Mouse (Mus musculus) heart, postnatal 0 days (tissue): ENCODE measurements around the gene Akap12. TPM values are rescaled to one million over a fixed set of nuclear protein-coding genes. Genes with fewer than 3 reads are reported as not detected.

Experiments used
- ATAC-seq: fragments of 200-750 bp; cut with Nextera tagmentation; 2 replicates; pipeline ENCODE4 v1.8.0; 2017; ENCODE audit warnings: low read depth, moderate number of reproducible peaks, moderate library complexity; ENCODE audit not compliant: insufficient read depth
- DNase-seq: peaks from one replicate; pipeline ENCODE4 v3.0.0-alpha.2; 2016; ENCODE audit warnings: low spot score
- H3K27ac ChIP-seq: fragments of 300-500 bp; sonication (generic); 2 replicates; pipeline ENCODE4 v1.5.1; 2014; ENCODE audit warnings: low read depth, mild to moderate bottlenecking
- H3K27me3 ChIP-seq: fragments of 300-500 bp; sonication (generic); 2 replicates; pipeline ENCODE4 v1.6.1; 2014; ENCODE audit warnings: low read length, mixed read lengths; ENCODE audit not compliant: control insufficient read depth, insufficient read depth
- H3K36me3 ChIP-seq: fragments of 300-500 bp; sonication (generic); replicated peaks from 2 replicates; pipeline ENCODE4 v1.6.1; 2014; ENCODE audit warnings: low read length, mixed read lengths; ENCODE audit not compliant: control insufficient read depth, insufficient read depth
- H3K4me1 ChIP-seq: fragments of 300-500 bp; sonication (generic); 2 replicates; pipeline ENCODE4 v1.6.1; 2014; ENCODE audit warnings: antibody characterized with exemption; ENCODE audit not compliant: control insufficient read depth, insufficient read depth
- H3K4me2 ChIP-seq: fragments of 300-500 bp; sonication (generic); 2 replicates; pipeline ENCODE4 v1.6.1; 2014; ENCODE audit warnings: low read depth, mild to moderate bottlenecking, low read length, moderate library complexity
- H3K4me3 ChIP-seq: fragments of 300-500 bp; sonication (generic); 2 replicates; pipeline ENCODE4 v1.5.1; 2014; ENCODE audit warnings: low read depth, low read length
- H3K9ac ChIP-seq: fragments of 300-500 bp; sonication (generic); replicated peaks from 2 replicates; pipeline ENCODE4 v1.6.1; 2014; ENCODE audit warnings: low read depth, low read length, mixed read lengths
- H3K9me3 ChIP-seq: fragments of 300-500 bp; sonication (generic); replicated peaks from 2 replicates; pipeline ENCODE4 v1.6.1; 2016; ENCODE audit warnings: low read length; ENCODE audit not compliant: control insufficient read depth
- CTCF ChIP-seq: IDR thresholded peaks from 2 replicates; pipeline ENCODE4 v1.5.1; 2016; ENCODE audit warnings: antibody characterized with exemption, control low read depth, low read depth
- EP300 ChIP-seq: IDR thresholded peaks from 2 replicates; pipeline ENCODE4 v1.6.1; 2016; ENCODE audit warnings: antibody characterized with exemption, low read depth
- WGBS: fragments of 180-500 bp; shearing (Covaris S2); extraction: QIAGEN DNeasy Blood & Tissue Kit; methylation state at CpG from one replicate; pipeline ENCODE4 v1.1.7; 2014; 5-methylcytosine and 5-hydroxymethylcytosine counted together
- polyA plus RNA-seq: library from polyadenylated mRNA; unstranded; fragments of >200 nt; fragmentation: Nextera tagmentation; extraction: Ambion mirVana; gene quantifications from 2 replicates; pipeline ENCODE4 v1.2.1, GENCODE M21; 2015
- total RNA-seq: library from RNA; depleted of rRNA; stranded (reverse); fragments of >200 nt; gene quantifications from 2 replicates; pipeline ENCODE4 v1.2.3, GENCODE M21; 2014; ENCODE audit warnings: low replicate concordance

Gene Akap12
- total and polyA plus RNA-seq, 2 experiments from 2014 or later: 19.9 to 26.1 TPM

DNA sequence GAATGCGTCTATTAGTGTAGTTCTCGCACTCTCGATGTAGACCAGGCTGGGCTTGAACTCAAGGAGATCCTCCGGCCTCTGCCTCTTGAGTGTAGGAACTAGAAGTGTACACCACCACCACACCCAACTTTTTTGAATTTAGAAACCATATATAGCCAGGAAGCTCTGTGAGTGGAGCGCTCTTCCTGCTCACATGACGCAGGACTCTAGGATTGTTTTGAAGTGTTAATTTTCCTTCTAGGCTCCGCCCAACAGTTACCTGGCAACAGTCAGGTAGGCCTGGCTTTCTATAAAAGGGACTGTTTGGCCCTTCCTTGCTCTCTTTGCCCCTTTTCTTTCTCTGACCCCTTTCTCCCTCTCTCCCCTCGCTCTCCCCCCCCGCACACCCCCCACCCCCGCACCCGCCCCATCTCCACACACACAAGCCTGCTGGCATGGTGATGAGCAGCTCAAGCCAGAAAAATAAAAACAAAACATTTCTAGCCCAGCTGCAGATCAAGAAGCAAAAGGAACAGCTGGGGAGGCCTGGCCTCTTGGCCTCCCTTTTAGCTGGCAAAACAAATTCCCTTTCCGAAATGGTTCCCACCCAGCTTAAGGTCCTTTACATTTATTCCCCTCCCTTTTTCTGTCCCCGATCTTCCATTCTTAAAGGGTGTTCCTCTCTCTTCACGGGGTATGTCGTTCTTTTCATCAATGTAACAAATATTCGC lies 22.4 kb upstream of the Akap12 start:
- 83% methylated on average over 16 of the region's 16 CpGs for WGBS
- H3K4me1 ChIP-seq: no peaks in the 10 kb centered on the region
- DNase-seq: no peak
- H3K9ac ChIP-seq: no peak overlapping the region
- H3K27me3 ChIP-seq: no peaks in the 10 kb centered on the region
- H3K36me3 ChIP-seq: no peaks in the 10 kb centered on the region
- TF ChIP-seq EP300 (no peak), CTCF (no peak)
- no peak overlapping the region for H3K4me3 ChIP-seq
- H3K27ac ChIP-seq: no peak overlapping the region
- ATAC-seq: no peak
- H3K9me3 ChIP-seq: no peaks in the 10 kb centered on the region
- H3K4me2 ChIP-seq: no peak overlapping the region

DNA sequence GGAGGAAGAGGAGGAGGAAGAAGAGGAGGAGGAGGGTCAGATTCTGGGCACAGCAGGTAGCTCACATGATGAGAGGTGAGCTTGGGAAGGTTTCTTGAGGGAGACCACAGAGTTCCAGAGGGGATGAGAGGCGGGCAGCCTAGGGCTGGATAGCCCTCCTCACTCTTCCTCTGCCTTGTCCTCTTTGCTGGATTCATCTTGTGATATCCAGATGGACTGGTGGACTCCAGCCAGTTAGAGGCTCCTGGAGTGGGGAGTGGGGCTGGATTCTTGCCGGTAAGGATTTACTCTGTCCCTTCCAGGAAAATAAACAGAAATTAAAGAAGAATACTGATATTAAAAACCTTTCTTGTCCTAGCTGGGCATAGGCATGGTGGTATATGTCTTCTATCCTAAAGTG lies 20.4 kb upstream of the Akap12 start:
- Histone ChIP-seq H3K4me1 (no peaks in the 10 kb centered on the region), H3K36me3 (no peaks in the 10 kb centered on the region), H3K9me3 (no peaks in the 10 kb centered on the region), H3K4me2 (no peak overlapping the region), H3K27ac (no peak overlapping the region), H3K27me3 (no peaks in the 10 kb centered on the region), H3K9ac (no peak overlapping the region), H3K4me3 (no peak overlapping the region)
- TF ChIP-seq EP300: no peak
- no peak for TF ChIP-seq CTCF
- WGBS: 67% methylated on average over 2 of the region's 2 CpGs
- DNase-seq (no peak), ATAC-seq (no peak)

DNA sequence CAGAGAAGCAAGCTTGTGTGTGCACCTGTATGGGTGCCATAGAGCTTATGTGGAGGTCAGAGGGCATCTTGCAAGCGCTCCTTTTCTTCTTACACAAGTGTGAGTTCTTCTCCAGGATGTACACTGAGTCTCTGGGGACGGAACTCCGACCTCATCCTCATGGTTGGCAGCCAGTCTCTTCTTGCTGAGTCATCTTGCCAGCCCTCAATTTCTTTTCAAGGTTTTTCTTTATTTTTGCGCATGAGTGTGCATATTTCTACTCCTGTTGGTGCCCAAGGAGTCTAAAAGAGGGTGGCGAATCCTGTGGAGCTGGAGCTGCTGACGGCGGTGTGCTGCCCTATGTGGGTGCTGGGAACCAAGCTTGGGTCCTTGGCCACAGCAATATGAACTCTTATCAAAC lies 19.8 kb upstream of the Akap12 start:
- DNase-seq: no peak
- H3K4me3 ChIP-seq: no peak overlapping the region
- no peaks in the 10 kb centered on the region for H3K27me3 ChIP-seq
- no peak overlapping the region for H3K9ac ChIP-seq
- WGBS: 87% methylated on average over 7 of the region's 7 CpGs
- no peaks in the 10 kb centered on the region for H3K4me1 ChIP-seq
- H3K9me3 ChIP-seq: no peaks in the 10 kb centered on the region
- H3K27ac ChIP-seq: no peak overlapping the region
- H3K4me2 ChIP-seq: no peak overlapping the region
- TF ChIP-seq EP300: no peak
- TF ChIP-seq CTCF: no peak
- no peaks in the 10 kb centered on the region for H3K36me3 ChIP-seq
- no peak for ATAC-seq

DNA sequence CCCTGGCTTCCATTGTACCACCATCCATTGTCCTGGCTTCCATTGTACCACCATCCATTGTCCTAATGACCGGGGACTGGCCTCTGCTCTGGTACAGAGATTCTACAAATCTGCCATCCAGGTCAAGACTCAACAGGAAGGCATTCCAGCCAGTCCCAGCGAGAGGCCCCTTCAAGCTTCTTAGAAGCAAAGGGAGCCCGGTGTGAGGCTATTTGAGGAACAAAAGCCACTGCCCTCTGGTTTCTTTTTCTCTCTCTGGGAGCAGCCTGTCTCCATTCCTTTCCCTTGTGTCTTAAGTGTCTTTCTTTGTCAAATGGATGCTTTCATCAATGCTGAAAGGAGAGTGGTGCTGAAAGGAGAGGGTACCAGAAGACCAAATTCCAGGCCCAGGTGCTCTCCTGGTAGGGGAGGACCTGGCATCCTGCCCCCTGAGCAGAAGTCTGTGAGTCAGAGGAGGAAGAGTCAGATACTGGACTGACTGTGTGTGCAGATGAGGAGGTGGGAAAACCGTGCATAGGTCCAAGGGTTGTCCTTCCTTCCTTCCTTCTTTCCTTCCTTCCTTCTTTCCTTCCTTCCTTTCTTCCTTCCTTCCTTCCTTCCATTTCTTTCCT lies 16.8 kb upstream of the Akap12 start:
- Histone ChIP-seq H3K4me1 (no peaks in the 10 kb centered on the region), H3K27me3 (no peaks in the 10 kb centered on the region), H3K4me3 (no peak overlapping the region), H3K4me2 (no peak overlapping the region), H3K36me3 (no peaks in the 10 kb centered on the region), H3K9ac (no peak overlapping the region), H3K9me3 (no peaks in the 10 kb centered on the region), H3K27ac (no peak overlapping the region)
- ATAC-seq (no peak), DNase-seq (no peak)
- TF ChIP-seq CTCF: no peak
- no peak for TF ChIP-seq EP300
- 40% methylated on average over 4 of the region's 4 CpGs for WGBS

DNA sequence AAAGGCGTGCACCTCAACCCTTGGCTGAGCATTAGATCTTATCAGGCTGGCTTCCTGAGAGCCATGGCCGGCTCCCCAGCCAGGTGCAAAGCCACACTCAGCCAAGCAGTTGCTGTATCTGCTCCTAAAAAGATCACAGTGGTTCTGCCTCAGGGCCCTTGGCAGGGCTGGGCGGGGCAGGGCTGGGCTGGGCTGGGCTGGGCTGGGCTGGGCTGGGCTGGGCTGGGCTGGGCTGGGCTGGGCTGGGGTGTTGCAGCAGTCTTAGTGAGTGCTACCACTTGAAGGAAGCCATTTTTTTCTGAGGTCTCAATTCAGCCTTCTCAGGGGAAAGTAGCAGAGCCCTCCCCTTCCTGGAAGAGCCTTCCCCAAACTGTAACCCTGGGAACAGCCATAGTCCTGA lies 15.5 kb upstream of the Akap12 start:
- Histone ChIP-seq H3K27me3 (no peaks in the 10 kb centered on the region), H3K4me2 (no peak overlapping the region), H3K9ac (no peak overlapping the region), H3K27ac (no peak overlapping the region), H3K9me3 (no peaks in the 10 kb centered on the region), H3K4me3 (no peak overlapping the region), H3K36me3 (no peaks in the 10 kb centered on the region), H3K4me1 (no peaks in the 10 kb centered on the region)
- no peak for DNase-seq
- WGBS: 85% methylated on average over 3 of the region's 3 CpGs
- TF ChIP-seq CTCF (no peak), EP300 (no peak)
- no peak for ATAC-seq

DNA sequence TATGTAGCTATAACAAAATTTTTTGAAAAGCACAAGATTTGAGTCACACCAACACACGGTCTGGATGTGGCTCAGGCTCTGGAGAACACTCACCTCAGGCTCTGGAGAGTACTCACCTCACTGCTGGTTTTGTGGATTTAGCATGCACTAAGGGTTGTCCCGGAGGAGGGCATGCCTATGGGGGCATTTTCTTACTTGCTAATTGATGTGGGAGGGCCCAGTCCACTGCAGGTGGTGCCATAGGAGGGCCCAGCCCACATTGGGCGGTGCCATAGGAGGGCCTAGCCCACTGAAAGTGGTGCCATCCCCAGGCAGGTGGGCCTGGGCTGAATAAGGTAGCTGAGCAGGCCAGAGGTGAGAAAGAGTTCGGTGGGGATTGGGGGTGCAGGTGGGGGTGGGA lies 12.6 kb upstream of the Akap12 start:
- no peak overlapping the region for H3K4me3 ChIP-seq
- no peak for DNase-seq
- H3K4me1 ChIP-seq: no peaks in the 10 kb centered on the region
- no peak for ATAC-seq
- no peaks in the 10 kb centered on the region for H3K9me3 ChIP-seq
- H3K27ac ChIP-seq: no peak overlapping the region
- H3K4me2 ChIP-seq: no peak overlapping the region
- H3K9ac ChIP-seq: no peak overlapping the region
- WGBS: 68% methylated on average over 4 of the region's 4 CpGs
- TF ChIP-seq EP300 (no peak), CTCF (no peak)
- H3K27me3 ChIP-seq: no peaks in the 10 kb centered on the region
- no peaks in the 10 kb centered on the region for H3K36me3 ChIP-seq
